Mouse (Mus musculus) retina, adult 2 months (tissue): ENCODE data around the gene Rasa2.
"Not testable (repeated sequence)": the region's sequence is repeated elsewhere in the genome, so short reads cannot be mapped to it uniquely, and the experiment has no call there.

Source experiments
- DNase-seq: peaks from one replicate; pipeline ENCODE4 v3.0.0-alpha.2; 2012; ENCODE audit warnings: low read depth, low spot score

Rasa2 gene

GRCm38 (mm10) chr9:96529961-96530673 is 101.3 kb downstream of the Rasa2 start:
- DNase-seq, result no peak

GRCm38 (mm10) chr9:96526011-96526410 is 105.4 kb downstream of the Rasa2 start:
- no peak for DNase-seq

- no peak for DNase-seq
These were observed 106.4 kb downstream of the Rasa2 start, which contains the start of gene Gm28729 for GRCm38 (mm10) chr9:96524972-96525506. Gene Gm28729, minus strand, starts transcription at chr9:96525264.

GRCm38 (mm10) chr9:96523148-96523547 is 108.3 kb downstream of the Rasa2 start:
- DNase-seq, result no peak

GRCm38 (mm10) chr9:96521574-96521973 is 109.8 kb downstream of the Rasa2 start:
- DNase-seq, result not testable (repeated sequence)

- no peak for DNase-seq
These were observed 114.0 kb downstream of the Rasa2 start for GRCm38 (mm10) chr9:96517429-96517828.

- no peak for DNase-seq
These were observed 114.6 kb downstream of the Rasa2 start for GRCm38 (mm10) chr9:96516806-96517205.

GRCm38 (mm10) chr9:96515737-96516136 is 115.7 kb downstream of the Rasa2 start:
- DNase-seq, result no peak

- DNase-seq, result no peak
These were observed 117.1 kb downstream of the Rasa2 start for GRCm38 (mm10) chr9:96514278-96514677.

- no peak for DNase-seq
These were observed 125.4 kb downstream of the Rasa2 start for GRCm38 (mm10) chr9:96506011-96506498.

- DNase-seq, result no peak
These were observed 126.3 kb downstream of the Rasa2 start for GRCm38 (mm10) chr9:96505156-96505555.

- no peak for DNase-seq
These were observed 127.1 kb downstream of the Rasa2 start for GRCm38 (mm10) chr9:96504116-96504895.

- no peak for DNase-seq
These were observed 128.4 kb downstream of the Rasa2 start for GRCm38 (mm10) chr9:96502856-96503610.

GRCm38 (mm10) chr9:96501217-96501616 is 130.2 kb downstream of the Rasa2 start:
- DNase-seq, result no peak

- no peak for DNase-seq
These were observed 138.2 kb downstream of the Rasa2 start for GRCm38 (mm10) chr9:96493212-96493611.

GRCm38 (mm10) chr9:96491810-96492209 is 139.6 kb downstream of the Rasa2 start:
- DNase-seq, result no peak
